Mouse (Mus musculus) right cerebral cortex, postnatal 14 days (tissue): ENCODE measurements at regions not wholly inside any gene's neighbourhood (a gene's known extent, or its start where the extent isn't known, plus 50 kb on each side); places are given as distances from the start of the nearest gene placed in this dataset.
A peak's percentile ranks its signal among the peaks of the same experiment; 100 is the strongest.
"Not testable (repeated sequence)": the region's sequence is repeated elsewhere in the genome, so short reads cannot be mapped to it uniquely, and the experiment has no call there.

Source experiments
- DNase-seq: peaks from one replicate; pipeline ENCODE4 v3.0.0; 2022

- DNase-seq = no peak
Measured at GRCm38 (mm10) chr16:50010074-50010473, 209.7 kb downstream of the Cd47 start.

GRCm38 (mm10) chr16:50010532-50010971, 210.2 kb downstream of the Cd47 start:
- DNase-seq = no peak

GRCm38 (mm10) chr16:50023885-50024284, 223.6 kb downstream of the Cd47 start:
- DNase-seq = no peak

DNA sequence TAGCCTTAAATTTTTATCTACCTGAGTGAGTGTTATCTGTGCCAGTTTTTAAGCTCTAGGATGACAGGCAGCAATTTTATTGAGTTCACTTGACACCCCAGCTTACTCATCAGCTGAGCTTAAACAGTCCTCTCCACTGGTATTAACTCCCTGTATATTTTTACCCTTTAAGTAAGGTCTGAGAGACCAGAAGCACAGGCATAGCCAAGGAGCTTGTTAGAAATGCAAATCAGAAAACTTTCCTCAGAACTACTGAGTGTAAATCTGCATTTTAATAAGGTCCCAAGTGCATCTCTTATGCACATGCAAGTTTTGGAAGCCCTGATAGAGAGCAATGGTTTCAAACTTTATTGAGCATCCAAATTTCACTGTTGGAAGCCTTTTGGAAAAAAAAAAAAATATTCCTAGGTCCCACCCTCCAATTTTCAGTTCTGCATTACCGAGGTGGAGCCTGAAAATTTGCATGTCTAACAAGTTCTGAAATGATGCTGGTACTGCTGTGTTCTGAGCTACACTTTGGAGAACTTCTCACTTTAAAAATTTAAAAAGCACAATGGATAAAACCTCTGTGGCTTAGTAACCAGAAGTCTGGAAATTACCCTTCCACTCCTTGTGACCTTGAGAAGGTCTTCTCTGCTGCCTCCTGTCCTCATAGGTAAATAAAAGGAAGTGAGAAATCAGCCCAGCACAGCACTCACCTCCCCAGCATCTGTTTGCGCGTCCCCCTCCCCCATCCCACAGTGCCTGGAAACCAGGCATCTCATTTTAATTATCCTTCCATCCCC, 226.0 kb downstream of the Cd47 start:
- no peak for DNase-seq

DNA sequence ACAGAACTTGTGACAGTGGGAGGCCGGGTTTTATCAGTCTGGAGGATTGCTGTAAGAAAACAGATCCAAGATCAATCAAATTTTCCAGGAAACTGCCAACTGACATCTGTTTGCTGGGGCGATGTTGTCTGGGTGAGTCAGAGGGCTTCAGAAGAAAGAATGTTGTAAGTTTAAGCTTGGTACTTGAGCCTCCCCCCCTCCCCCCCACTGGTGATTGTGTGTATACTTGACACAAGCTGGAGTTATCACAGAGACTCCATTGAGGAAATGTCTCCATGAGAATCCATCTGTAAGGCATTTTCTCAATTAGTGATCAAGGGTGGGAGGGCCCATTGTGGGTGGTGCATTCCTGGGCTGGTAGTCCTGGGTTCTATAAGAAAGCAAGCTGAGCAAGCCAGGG, 226.9 kb downstream of the Cd47 start:
- DNase-seq = no peak

DNA sequence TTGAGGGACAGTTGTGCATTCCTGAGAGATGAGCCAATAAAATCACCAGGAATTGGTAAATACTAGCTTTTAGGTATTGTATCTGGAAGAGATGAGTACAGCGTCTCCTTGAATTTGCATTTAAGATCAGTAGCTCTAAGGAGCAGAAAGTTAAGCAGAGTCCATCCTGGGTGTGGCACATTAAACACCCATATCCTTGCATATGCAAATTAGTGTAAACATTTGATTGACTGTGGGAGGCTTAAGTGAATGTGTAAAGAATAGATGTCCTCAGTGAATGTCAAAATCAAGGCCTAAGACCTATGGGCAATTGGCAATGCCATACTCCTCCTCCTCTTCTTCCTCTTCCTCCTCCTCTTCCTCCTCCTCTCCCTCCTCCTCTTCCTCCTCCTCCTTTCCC, 229.4 kb downstream of the Cd47 start:
- no peak for DNase-seq

- DNase-seq = not testable (repeated sequence)
Measured at GRCm38 (mm10) chr16:50030355-50030754, 230.0 kb downstream of the Cd47 start.

DNA sequence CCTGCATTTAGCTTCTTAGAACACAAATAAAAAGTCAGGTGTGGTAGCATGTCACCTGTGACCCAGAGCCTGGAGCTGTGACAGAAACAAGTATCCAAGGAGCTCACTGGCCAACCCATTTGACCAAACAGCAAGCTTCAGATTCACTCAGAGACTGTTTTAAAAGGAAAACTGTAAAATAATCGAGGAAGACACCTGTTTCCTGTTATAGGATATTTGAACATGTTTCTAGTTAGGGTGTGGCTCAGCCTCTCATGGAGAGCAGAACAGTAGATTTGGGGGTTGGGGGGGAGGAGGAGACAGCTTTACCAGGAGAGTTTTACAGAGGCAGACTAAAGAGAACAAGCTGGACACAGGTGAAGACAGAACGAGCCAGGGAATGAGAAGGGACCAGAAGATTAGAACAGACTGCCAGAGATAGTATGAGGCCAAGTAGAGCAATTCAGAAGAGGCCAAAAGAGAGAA, 230.6 kb downstream of the Cd47 start:
- DNase-seq = no peak

GRCm38 (mm10) chr16:50032798-50033197, 232.5 kb downstream of the Cd47 start:
- DNase-seq = no peak

- DNase-seq = no peak
Measured at GRCm38 (mm10) chr16:50036296-50036734, 236.0 kb downstream of the Cd47 start.

DNA sequence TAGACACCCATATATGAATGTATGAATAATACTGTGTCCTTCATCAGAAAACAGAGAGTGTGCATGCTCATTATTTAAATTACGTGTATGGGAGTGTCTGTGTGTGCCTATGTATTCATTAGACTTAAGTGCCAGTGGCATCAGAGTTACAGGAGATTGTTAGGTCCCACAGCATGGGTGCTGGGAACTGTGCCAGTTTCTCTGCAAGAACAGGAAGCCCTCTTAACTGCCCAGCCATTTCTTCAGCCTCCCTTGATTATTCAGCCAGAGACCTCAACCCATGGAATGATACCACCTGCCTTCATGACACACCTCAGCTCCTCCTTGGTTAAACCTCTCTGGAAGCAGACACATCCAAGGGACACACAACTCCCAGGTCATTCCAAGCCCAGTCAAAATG, 243.8 kb downstream of the Cd47 start:
- no peak for DNase-seq

DNA sequence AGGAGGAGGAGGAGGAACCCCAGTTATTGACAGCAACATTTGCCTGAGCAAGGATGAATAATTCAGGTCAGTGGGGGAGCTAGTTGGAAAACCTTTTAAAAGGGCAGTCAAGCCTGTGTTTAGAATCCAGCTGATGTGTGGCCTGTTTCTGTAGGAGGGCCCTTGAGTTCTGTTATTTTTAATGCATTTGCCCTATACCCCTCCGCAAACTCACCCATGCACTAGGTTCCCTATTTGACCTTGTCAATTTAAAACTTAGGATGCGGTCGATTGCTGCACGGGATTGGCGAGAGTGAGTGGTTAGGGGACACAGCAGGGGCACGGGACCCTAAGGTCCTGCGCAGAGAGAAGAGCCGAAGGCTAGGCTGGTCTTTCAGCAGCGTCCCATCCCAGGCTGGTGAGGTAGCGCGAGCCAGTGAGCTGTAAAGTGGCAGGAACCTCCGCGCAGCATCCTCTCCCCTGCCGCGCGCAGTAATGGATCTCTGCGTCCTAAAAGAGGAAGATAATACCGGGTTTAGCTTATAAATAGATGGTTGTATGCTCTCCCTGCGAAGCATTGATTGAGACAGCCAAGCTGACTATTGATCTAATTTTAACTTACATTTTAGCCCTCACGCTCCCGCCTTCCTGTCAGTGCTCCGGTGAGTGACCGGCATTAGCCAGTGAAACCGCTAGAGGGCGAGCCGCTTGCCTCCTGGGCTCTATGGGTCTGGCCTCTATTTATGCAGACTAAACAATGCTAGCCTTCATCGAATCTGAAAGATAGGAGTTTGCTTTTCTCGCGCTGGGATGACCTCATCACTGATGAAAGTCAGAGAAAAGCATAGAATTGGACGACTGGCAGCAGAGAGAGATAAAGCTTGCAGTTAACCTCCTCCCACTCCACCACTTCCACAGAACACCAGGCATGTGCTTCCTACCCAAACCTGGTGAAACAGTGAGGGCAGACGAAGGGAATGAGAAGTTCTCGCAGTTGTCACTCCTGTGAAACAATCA, 245.5 kb downstream of the Cd47 start:
- DNase-seq = peak; percentile 74

DNA sequence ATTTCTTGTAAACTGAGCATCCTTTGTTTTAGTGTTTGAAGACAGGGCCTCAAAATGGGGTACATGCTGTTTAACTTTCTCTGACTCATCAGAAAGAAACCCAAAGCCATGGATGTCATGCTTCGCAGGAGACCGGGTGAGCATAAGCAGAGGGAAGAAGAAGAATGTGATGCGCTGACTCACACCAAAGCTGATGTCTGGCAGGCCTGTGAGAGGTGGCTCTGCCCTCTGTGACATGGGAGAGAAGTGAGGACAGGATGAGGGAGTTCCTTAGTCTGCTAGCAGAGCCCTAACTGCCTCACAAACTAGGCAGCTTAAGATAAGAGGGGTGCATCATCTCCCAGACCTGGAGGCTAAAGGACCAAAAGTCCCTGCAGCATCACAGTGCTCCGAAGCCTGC, 263.2 kb downstream of the Cd47 start:
- no peak for DNase-seq

- no peak for DNase-seq
Measured at GRCm38 (mm10) chr16:50065336-50066082, 265.2 kb downstream of the Cd47 start.

DNA sequence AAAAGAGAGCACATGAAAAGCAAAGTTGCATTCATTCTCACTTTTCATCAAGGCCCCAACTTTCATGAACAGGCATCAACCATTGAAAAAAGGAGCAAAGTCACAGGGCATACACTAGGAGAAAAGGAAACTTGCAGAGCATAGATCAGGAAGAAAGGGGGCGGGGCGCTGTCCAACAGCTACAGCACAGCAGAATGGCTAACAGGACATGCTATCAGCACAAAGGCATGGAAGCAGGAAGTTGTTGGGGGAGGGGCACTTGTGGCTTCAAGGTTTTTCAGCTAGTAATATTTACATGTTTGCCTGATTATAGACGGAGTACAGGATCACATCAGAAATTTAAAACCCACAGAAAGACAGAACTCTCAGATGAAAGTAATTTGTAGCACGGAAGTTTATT, 268.7 kb downstream of the Cd47 start:
- no peak for DNase-seq

GRCm38 (mm10) chr16:50070728-50071127, 270.4 kb downstream of the Cd47 start:
- DNase-seq = no peak

DNA sequence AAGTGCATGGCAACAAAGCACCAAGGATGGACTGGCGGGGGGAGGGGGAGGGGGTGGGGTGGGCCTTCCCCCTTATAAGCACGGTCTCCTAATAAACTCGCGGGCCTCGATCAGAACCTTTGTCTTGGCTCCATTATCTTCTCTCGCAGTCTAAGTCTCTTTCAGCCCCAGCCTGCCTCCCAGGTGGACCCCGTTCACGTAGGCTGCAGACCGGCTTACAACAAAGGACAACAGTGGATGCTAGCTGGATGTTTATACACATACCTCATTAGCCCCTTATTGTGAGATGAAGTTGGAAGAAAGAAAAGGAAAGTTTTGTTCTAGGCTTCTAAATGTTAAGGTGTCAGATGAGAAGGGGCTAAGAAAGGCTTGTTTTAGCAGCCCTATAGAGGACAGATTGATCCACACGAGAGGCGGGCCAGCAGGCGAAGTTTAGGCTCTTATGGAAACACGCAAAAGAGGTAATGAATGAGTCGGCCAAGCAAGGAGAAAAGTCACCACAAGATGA, 272.6 kb downstream of the Cd47 start:
- no peak for DNase-seq

DNA sequence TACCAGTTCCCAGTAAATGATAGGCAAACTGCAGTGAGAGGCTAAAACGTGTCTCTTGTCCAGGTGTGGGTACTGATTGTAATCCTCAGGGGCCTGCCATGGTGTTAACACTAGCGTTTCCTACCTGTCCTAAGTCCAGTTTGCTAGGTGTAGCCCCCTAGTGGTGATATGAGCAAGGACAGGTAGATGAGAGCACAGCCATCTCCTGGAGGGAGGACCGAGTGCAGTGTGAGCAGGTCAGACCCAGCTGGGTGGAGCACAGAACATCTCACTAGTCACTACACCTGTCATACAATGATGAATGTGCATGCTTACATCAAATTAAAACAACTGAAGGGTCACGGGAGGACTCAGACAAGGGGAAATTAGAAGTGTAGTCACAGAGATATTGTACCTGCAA, 273.6 kb downstream of the Cd47 start:
- DNase-seq = no peak

- no peak for DNase-seq
Measured at GRCm38 (mm10) chr16:50075641-50076040, 275.3 kb downstream of the Cd47 start.

DNA sequence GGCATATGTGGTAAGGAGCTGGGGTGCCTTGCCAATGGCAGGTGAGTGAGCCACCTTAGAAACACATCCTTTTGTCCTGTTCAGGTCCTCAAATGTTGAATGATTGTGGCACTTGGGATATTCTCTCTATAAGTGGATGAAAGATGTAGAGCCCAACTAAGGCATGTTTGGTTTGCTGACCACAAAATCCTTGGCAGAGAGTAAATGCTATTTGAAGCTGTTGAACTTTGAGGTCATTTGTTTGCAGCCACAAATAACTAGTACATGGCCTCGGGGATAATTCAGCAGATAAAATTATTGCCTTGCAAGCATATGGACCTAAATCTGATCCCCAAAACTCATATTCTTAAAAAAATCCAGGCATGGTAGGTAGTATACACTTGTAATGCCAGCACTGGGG, 281.2 kb downstream of the Cd47 start:
- no peak for DNase-seq

- no peak for DNase-seq
Measured at GRCm38 (mm10) chr16:50092318-50092717, 292.0 kb downstream of the Cd47 start.

GRCm38 (mm10) chr16:50092780-50093179, 292.4 kb downstream of the Cd47 start:
- DNase-seq = no peak
